Mouse (Mus musculus): ENCODE measurements around the gene Lcn6. TPM values are rescaled to one million over a fixed set of nuclear protein-coding genes. Genes with fewer than 3 reads are reported as not detected.

The Lcn6 gene
- polyA plus RNA-seq, 1 experiment from 2014 or later, result not detected

- Histone ChIP-seq H3K36me3 (ENCODE audit: control insufficient read depth, insufficient read depth, low read length) (no peaks in the 10 kb centered on the region), H3K4me2 (ENCODE audit: low read length) (no peak within 1 kb of the TSS), H3K4me3 (ENCODE audit: low read length) (no peak within 1 kb of the TSS), H3K9me3 (ENCODE audit: control insufficient read depth, low read length) (no peaks in the 10 kb centered on the region), H3K9ac (ENCODE audit: low read depth, low read length) (no peak within 1 kb of the TSS), H3K27ac (ENCODE audit: low read depth, low read length) (no peak within 1 kb of the TSS), H3K27me3 (replicated peaks; ENCODE audit: control insufficient read depth, insufficient read depth, low read length) (no peaks in the 10 kb centered on the region), H3K4me1 (ENCODE audit: control insufficient read depth, insufficient read depth, low read depth, low read length) (no peaks in the 10 kb centered on the region)
- ATAC-seq, result no peak
These were observed 18.9 kb upstream of the Lcn6 start, which contains the start of gene Lcn5 for GRCm38 (mm10) chr2:25657652-25658051. Gene Lcn5, plus strand, starts transcription at chr2:25657952.

GRCm38 (mm10) chr2:25660279-25660678, 16.3 kb upstream of the Lcn6 start:
- ATAC-seq, result no peak
- Histone ChIP-seq H3K27me3 (replicated peaks; ENCODE audit: control insufficient read depth, insufficient read depth, low read length) (no peaks in the 10 kb centered on the region), H3K4me2 (ENCODE audit: low read length) (no peak overlapping the region), H3K9me3 (ENCODE audit: control insufficient read depth, low read length) (no peaks in the 10 kb centered on the region), H3K27ac (ENCODE audit: low read depth, low read length) (no peak overlapping the region), H3K9ac (ENCODE audit: low read depth, low read length) (no peak overlapping the region), H3K4me1 (ENCODE audit: control insufficient read depth, insufficient read depth, low read depth, low read length) (no peaks in the 10 kb centered on the region), H3K36me3 (ENCODE audit: control insufficient read depth, insufficient read depth, low read length) (no peaks in the 10 kb centered on the region), H3K4me3 (ENCODE audit: low read length) (no peak overlapping the region)
- 86% methylated on average over 8 of the region's 8 CpGs for whole genome bisulfite sequencing

GRCm38 (mm10) chr2:25661245-25661970, 15.2 kb upstream of the Lcn6 start:
- H3K27me3 ChIP-seq (replicated peaks; ENCODE audit: control insufficient read depth, insufficient read depth, low read length), result no peaks in the 10 kb centered on the region
- WGBS, result 88% methylated on average over 6 of the region's 6 CpGs
- no peak overlapping the region for H3K4me2 ChIP-seq (ENCODE audit: low read length)
- no peak overlapping the region for H3K9ac ChIP-seq (ENCODE audit: low read depth, low read length)
- H3K27ac ChIP-seq (ENCODE audit: low read depth, low read length), result no peak overlapping the region
- H3K4me1 ChIP-seq (ENCODE audit: control insufficient read depth, insufficient read depth, low read depth, low read length), result no peaks in the 10 kb centered on the region
- no peaks in the 10 kb centered on the region for H3K36me3 ChIP-seq (ENCODE audit: control insufficient read depth, insufficient read depth, low read length)
- H3K4me3 ChIP-seq (ENCODE audit: low read length), result no peak overlapping the region
- no peak for ATAC-seq
- no peaks in the 10 kb centered on the region for H3K9me3 ChIP-seq (ENCODE audit: control insufficient read depth, low read length)

GRCm38 (mm10) chr2:25663511-25663910, 13.1 kb upstream of the Lcn6 start:
- 57% methylated on average over 1 of the region's 1 CpGs for WGBS
- Histone ChIP-seq H3K4me1 (ENCODE audit: control insufficient read depth, insufficient read depth, low read depth, low read length) (no peaks in the 10 kb centered on the region), H3K9me3 (ENCODE audit: control insufficient read depth, low read length) (no peaks in the 10 kb centered on the region), H3K9ac (ENCODE audit: low read depth, low read length) (no peak overlapping the region), H3K27me3 (replicated peaks; ENCODE audit: control insufficient read depth, insufficient read depth, low read length) (no peaks in the 10 kb centered on the region), H3K4me3 (ENCODE audit: low read length) (no peak overlapping the region), H3K4me2 (ENCODE audit: low read length) (no peak overlapping the region), H3K27ac (ENCODE audit: low read depth, low read length) (no peak overlapping the region), H3K36me3 (ENCODE audit: control insufficient read depth, insufficient read depth, low read length) (no peaks in the 10 kb centered on the region)
- no peak for ATAC-seq

- H3K27me3 ChIP-seq (replicated peaks; ENCODE audit: control insufficient read depth, insufficient read depth, low read length), result no peaks in the 10 kb centered on the region
- H3K36me3 ChIP-seq (ENCODE audit: control insufficient read depth, insufficient read depth, low read length), result no peaks in the 10 kb centered on the region
- H3K27ac ChIP-seq (ENCODE audit: low read depth, low read length), result no peak overlapping the region
- no peak overlapping the region for H3K4me3 ChIP-seq (ENCODE audit: low read length)
- H3K4me1 ChIP-seq (ENCODE audit: control insufficient read depth, insufficient read depth, low read depth, low read length), result no peaks in the 10 kb centered on the region
- no peak overlapping the region for H3K4me2 ChIP-seq (ENCODE audit: low read length)
- WGBS, result 72% methylated on average over 5 of the region's 5 CpGs
- no peak for ATAC-seq
- H3K9ac ChIP-seq (ENCODE audit: low read depth, low read length), result no peak overlapping the region
- no peaks in the 10 kb centered on the region for H3K9me3 ChIP-seq (ENCODE audit: control insufficient read depth, low read length)
These were observed 12.5 kb upstream of the Lcn6 start for GRCm38 (mm10) chr2:25664125-25664524.

- no peak overlapping the region for H3K4me3 ChIP-seq (ENCODE audit: low read length)
These were observed 10.1 kb upstream of the Lcn6 start for GRCm38 (mm10) chr2:25666516-25666915.

GRCm38 (mm10) chr2:25679559-25679958, 3.0 kb downstream of the Lcn6 start:
- Histone ChIP-seq H3K9ac (ENCODE audit: low read depth, low read length) (no peak overlapping the region), H3K36me3 (ENCODE audit: control insufficient read depth, insufficient read depth, low read length) (no peaks in the 10 kb centered on the region), H3K4me1 (ENCODE audit: control insufficient read depth, insufficient read depth, low read depth, low read length) (no peaks in the 10 kb centered on the region), H3K9me3 (ENCODE audit: control insufficient read depth, low read length) (no peaks in the 10 kb centered on the region), H3K27me3 (replicated peaks; ENCODE audit: control insufficient read depth, insufficient read depth, low read length) (no peaks in the 10 kb centered on the region), H3K4me3 (ENCODE audit: low read length) (no peak overlapping the region), H3K4me2 (ENCODE audit: low read length) (no peak overlapping the region), H3K27ac (ENCODE audit: low read depth, low read length) (no peak overlapping the region)
- no peak for ATAC-seq
- 85% methylated on average over 6 of the region's 6 CpGs for WGBS

More at GRCm38 (mm10) chr2:25666516-25666915, 10.1 kb upstream of the Lcn6 start:
- H3K4me1 ChIP-seq (ENCODE audit: control insufficient read depth, insufficient read depth, low read depth, low read length), result no peaks in the 10 kb centered on the region
- no peak for ATAC-seq
- H3K27ac ChIP-seq (ENCODE audit: low read depth, low read length), result no peak overlapping the region
- 81% methylated on average over 1 of the region's 1 CpGs for WGBS
- no peaks in the 10 kb centered on the region for H3K27me3 ChIP-seq (replicated peaks; ENCODE audit: control insufficient read depth, insufficient read depth, low read length)
- H3K9me3 ChIP-seq (ENCODE audit: control insufficient read depth, low read length), result no peaks in the 10 kb centered on the region
- H3K36me3 ChIP-seq (ENCODE audit: control insufficient read depth, insufficient read depth, low read length), result no peaks in the 10 kb centered on the region
- H3K4me2 ChIP-seq (ENCODE audit: low read length), result no peak overlapping the region
- H3K9ac ChIP-seq (ENCODE audit: low read depth, low read length), result no peak overlapping the region

GRCm38 (mm10) chr2:25682426-25682825, 5.8 kb downstream of the Lcn6 start, which contains the start of gene Lcn10:
Gene Lcn10, plus strand, starts transcription at chr2:25682726.
- H3K27me3 ChIP-seq (replicated peaks; ENCODE audit: control insufficient read depth, insufficient read depth, low read length), result no peaks in the 10 kb centered on the region
- no peaks in the 10 kb centered on the region for H3K4me1 ChIP-seq (ENCODE audit: control insufficient read depth, insufficient read depth, low read depth, low read length)
- no peaks in the 10 kb centered on the region for H3K36me3 ChIP-seq (ENCODE audit: control insufficient read depth, insufficient read depth, low read length)
- ATAC-seq, result no peak
- H3K9me3 ChIP-seq (ENCODE audit: control insufficient read depth, low read length), result no peaks in the 10 kb centered on the region
- H3K4me2 ChIP-seq (ENCODE audit: low read length), result no peak within 1 kb of the TSS
- WGBS, result 69% methylated on average over 2 of the region's 2 CpGs
- H3K27ac ChIP-seq (ENCODE audit: low read depth, low read length), result no peak within 1 kb of the TSS
- H3K4me3 ChIP-seq (ENCODE audit: low read length), result no peak within 1 kb of the TSS
- H3K9ac ChIP-seq (ENCODE audit: low read depth, low read length), result no peak within 1 kb of the TSS

GRCm38 (mm10) chr2:25686941-25687340, 10.4 kb downstream of the Lcn6 start:
- H3K9ac ChIP-seq (ENCODE audit: low read depth, low read length), result no peak overlapping the region
- no peak overlapping the region for H3K4me2 ChIP-seq (ENCODE audit: low read length)
- no peak overlapping the region for H3K4me3 ChIP-seq (ENCODE audit: low read length)
- WGBS, result 79% methylated on average over 4 of the region's 4 CpGs
- no peaks in the 10 kb centered on the region for H3K4me1 ChIP-seq (ENCODE audit: control insufficient read depth, insufficient read depth, low read depth, low read length)
- H3K9me3 ChIP-seq (ENCODE audit: control insufficient read depth, low read length), result no peaks in the 10 kb centered on the region
- no peak overlapping the region for H3K27ac ChIP-seq (ENCODE audit: low read depth, low read length)
- H3K27me3 ChIP-seq (replicated peaks; ENCODE audit: control insufficient read depth, insufficient read depth, low read length), result no peaks in the 10 kb centered on the region
- no peak for ATAC-seq
- no peaks in the 10 kb centered on the region for H3K36me3 ChIP-seq (ENCODE audit: control insufficient read depth, insufficient read depth, low read length)

Data from hindbrain, embryonic 16.5 days (tissue).